Mouse (Mus musculus) neural tube, embryonic 13.5 days (tissue): Measurements from ENCODE around the gene Mrpl39. TPM values are rescaled to one million over a fixed set of nuclear protein-coding genes. Genes with fewer than 3 reads are reported as not detected.
A peak's percentile ranks its signal among the peaks of the same experiment; 100 is the strongest.

Source experiments
- ATAC-seq: fragments of 200-750 bp; cut with Nextera tagmentation; 2 replicates; pipeline ENCODE4 v1.8.0; 2017; ENCODE audit warnings: low read depth, mild to moderate bottlenecking, moderate TSS enrichment, moderate library complexity
- H3K27ac ChIP-seq: fragments of 300-500 bp; sonication (generic); replicated peaks from 2 replicates; pipeline ENCODE4 v1.5.1; 2015; ENCODE audit warnings: moderate library complexity, mild to moderate bottlenecking, inconsistent platforms
- H3K27me3 ChIP-seq: fragments of 300-500 bp; sonication (generic); 2 replicates; pipeline ENCODE4 v1.6.1; 2015; ENCODE audit warnings: mild to moderate bottlenecking, inconsistent platforms
- H3K36me3 ChIP-seq: fragments of 300-500 bp; sonication (generic); 2 replicates; pipeline ENCODE4 v1.6.1; 2015; ENCODE audit warnings: mild to moderate bottlenecking, inconsistent platforms
- H3K4me1 ChIP-seq: fragments of 300-500 bp; sonication (generic); replicated peaks from 2 replicates; pipeline ENCODE4 v1.6.1; 2015; ENCODE audit warnings: inconsistent platforms
- H3K4me2 ChIP-seq: fragments of 300-500 bp; sonication (generic); 2 replicates; pipeline ENCODE4 v1.6.1; 2015; ENCODE audit warnings: inconsistent platforms, mild to moderate bottlenecking, moderate library complexity
- H3K4me3 ChIP-seq: fragments of 300-500 bp; sonication (generic); 2 replicates; pipeline ENCODE4 v1.5.1; 2015; ENCODE audit warnings: mild to moderate bottlenecking, inconsistent platforms
- H3K9ac ChIP-seq: fragments of 300-500 bp; sonication (generic); 2 replicates; pipeline ENCODE4 v1.6.1; 2015; ENCODE audit warnings: moderate library complexity, mild to moderate bottlenecking, inconsistent platforms
- H3K9me3 ChIP-seq: fragments of 300-500 bp; sonication (generic); 2 replicates; pipeline ENCODE4 v1.6.1; 2016; ENCODE audit warnings: inconsistent platforms
- WGBS: fragments of 180-500 bp; shearing (Covaris S2); methylation state at CpG from one replicate; pipeline ENCODE4 v1.1.7; 2015; 5-methylcytosine and 5-hydroxymethylcytosine counted together
- polyA plus RNA-seq: library from polyadenylated mRNA; unstranded; fragments of >200 nt; fragmentation: Nextera tagmentation; extraction: Ambion mirVana; gene quantifications from 2 replicates; pipeline ENCODE4 v1.2.1, GENCODE M21; 2015

The Mrpl39 gene
- polyA plus RNA-seq, result 43.5 and 43.6 TPM in 2 replicates

DNA sequence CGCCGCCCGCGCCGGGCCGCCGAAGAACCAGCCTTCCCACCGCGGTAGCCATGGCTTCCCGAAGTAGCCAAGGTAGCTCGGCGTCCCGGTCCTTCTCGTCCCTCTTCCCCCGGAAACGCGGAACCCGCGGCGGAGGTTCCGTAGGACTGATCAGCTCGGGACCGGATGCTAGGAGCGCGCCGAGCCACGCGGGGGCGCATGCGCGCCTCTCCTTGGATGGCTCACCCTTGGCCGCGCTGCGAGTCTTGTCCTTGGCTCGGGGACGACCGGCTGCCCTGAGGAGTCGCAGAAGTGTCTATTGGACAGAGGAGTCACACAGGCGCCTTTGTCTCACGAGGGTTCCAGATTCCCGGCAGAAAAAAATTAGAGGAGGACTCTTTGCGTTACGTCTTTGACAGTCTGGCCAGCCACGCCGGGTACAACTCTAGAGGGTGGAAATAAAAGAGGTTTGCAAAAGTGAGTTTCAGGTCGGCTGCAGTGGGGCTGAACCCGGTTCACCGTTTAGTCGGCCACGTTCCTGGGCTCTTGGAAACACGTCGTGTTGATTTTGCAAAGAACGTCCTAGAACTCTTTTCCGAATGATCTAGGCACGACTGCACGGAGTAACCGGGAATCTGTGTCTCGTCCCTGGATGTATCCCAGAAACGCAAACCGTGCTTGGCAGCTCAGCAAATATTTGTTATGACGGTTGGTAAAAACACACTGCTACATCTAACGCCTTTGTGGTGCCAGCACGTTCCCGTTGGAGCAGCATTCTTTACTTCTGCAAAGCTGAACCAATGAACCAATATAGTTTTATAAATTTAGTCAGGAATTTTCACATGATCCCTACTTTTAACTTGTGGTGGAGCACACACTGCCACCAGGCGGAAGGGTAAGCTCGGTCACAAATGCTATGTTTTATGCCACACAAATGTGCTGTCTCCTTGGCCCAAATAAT lies at the start of gene Mrpl39:
TSS of gene Mrpl39 (minus strand) at position 577 of the 940 bp plus-strand sequence.
- H3K9me3 ChIP-seq, result no peaks in the 10 kb centered on the region
- peaks cover 20% of the 10 kb centered on the region for H3K36me3 ChIP-seq
- 2% methylated on average over 66 of the region's 66 CpGs for WGBS
- peak within 1 kb of the TSS; percentile 82 for H3K4me3 ChIP-seq
- peak within 1 kb of the TSS; percentile 74 for H3K4me2 ChIP-seq
- peak within 1 kb of the TSS; percentile 70 for H3K27ac ChIP-seq
- H3K4me1 ChIP-seq, result peaks cover 19% of the 10 kb centered on the region
- H3K9ac ChIP-seq, result peak within 1 kb of the TSS; percentile 87
- peak; percentile 100 for ATAC-seq
- H3K27me3 ChIP-seq, result no peaks in the 10 kb centered on the region

- Histone ChIP-seq H3K9ac (no peak overlapping the region), H3K4me3 (no peak overlapping the region), H3K4me2 (no peak overlapping the region), H3K27me3 (no peaks in the 10 kb centered on the region), H3K9me3 (no peaks in the 10 kb centered on the region), H3K36me3 (no peaks in the 10 kb centered on the region), H3K27ac (no peak overlapping the region), H3K4me1 (no peaks in the 10 kb centered on the region)
- no peak for ATAC-seq
- 32% methylated on average over 7 of the region's 7 CpGs for WGBS
These were observed 49.4 kb upstream of the Mrpl39 start for GRCm38 (mm10) chr16:84784966-84785365.

DNA sequence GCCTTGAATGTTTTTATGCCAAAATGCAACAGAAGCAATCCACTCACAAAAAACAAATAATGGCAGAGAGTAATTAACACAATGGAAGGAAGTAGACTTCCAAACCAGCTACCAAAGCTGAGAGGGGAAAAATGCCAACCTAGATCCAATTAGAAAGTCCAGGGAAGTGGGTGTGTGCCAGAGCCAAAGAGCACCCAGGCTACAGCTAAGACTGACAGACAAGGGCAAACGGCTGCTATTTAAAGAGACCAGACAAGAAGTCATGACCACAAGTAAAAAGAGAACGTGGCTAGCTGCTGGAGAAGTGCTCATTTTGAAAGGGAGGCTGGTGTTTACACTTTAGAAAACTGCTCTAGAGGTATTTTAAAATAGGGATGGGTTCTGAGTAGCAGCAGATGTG lies 47.7 kb upstream of the Mrpl39 start:
- no peak overlapping the region for H3K4me2 ChIP-seq
- H3K27ac ChIP-seq, result no peak overlapping the region

GRCm38 (mm10) chr16:84779718-84780117 lies 44.2 kb upstream of the Mrpl39 start:
- ATAC-seq, result no peak
- H3K9me3 ChIP-seq, result no peaks in the 10 kb centered on the region
- no peak overlapping the region for H3K4me2 ChIP-seq
- no peak overlapping the region for H3K9ac ChIP-seq
- peaks cover 21% of the 10 kb centered on the region for H3K4me1 ChIP-seq
- no peak overlapping the region for H3K4me3 ChIP-seq
- H3K27ac ChIP-seq, result no peak overlapping the region
- peaks cover 12% of the 10 kb centered on the region; the same call in 1 of the 2 replicates for H3K36me3 ChIP-seq
- no peaks in the 10 kb centered on the region for H3K27me3 ChIP-seq
- 85% methylated on average over 5 of the region's 5 CpGs for WGBS

More for the DNA sequence above, 47.7 kb upstream of the Mrpl39 start:
- Histone ChIP-seq H3K9ac (no peak overlapping the region), H3K9me3 (no peaks in the 10 kb centered on the region), H3K4me3 (no peak overlapping the region), H3K36me3 (peaks cover 11% of the 10 kb centered on the region; the same call in 1 of the 2 replicates), H3K27me3 (no peaks in the 10 kb centered on the region), H3K4me1 (no peaks in the 10 kb centered on the region)
- 58% methylated on average over 2 of the region's 2 CpGs for WGBS
- no peak for ATAC-seq

DNA sequence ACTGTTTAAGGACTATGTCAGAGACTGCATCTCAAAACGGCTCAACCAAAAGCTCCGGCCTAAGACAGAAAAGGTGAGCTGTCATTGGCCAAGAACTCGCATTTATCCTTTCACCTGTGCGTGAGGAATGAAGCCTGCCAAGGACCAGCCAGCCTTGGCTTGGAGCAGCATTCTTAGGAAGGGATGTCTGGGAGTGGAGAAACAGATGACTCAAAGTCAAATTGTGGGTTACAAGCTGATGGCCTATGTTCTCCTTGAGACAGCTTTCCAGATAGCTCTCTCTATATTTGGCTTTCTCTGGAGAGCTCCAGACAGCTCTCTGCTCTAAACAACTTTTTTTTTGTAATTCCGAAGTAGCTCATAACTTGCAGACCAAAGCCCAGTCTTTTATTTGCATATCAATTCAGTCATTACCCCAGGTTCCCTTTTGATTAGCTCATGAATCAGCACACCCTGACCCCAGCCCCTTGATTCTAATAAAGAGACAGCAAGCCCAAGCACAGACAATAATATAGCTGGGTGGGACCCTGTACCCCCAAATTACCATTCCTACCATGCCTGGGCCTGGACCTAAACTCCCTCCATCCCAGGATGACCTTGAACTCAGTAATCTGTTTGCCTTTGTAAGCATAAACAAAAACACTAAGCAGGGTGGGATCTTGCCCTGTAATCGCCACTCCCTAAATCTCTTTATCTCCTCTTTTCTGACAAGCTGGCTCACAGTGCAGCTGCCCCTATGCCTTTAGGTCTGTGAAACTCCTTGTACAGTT lies 43.5 kb upstream of the Mrpl39 start:
- H3K9me3 ChIP-seq, result no peaks in the 10 kb centered on the region
- no peak overlapping the region for H3K4me3 ChIP-seq
- peaks cover 22% of the 10 kb centered on the region for H3K4me1 ChIP-seq
- no peaks in the 10 kb centered on the region for H3K27me3 ChIP-seq
- H3K36me3 ChIP-seq, result peaks cover 12% of the 10 kb centered on the region; the same call in 1 of the 2 replicates
- no peak overlapping the region for H3K27ac ChIP-seq
- no peak overlapping the region for H3K9ac ChIP-seq
- 84% methylated on average over 6 of the region's 6 CpGs for WGBS
- ATAC-seq, result no peak
- no peak overlapping the region for H3K4me2 ChIP-seq

DNA sequence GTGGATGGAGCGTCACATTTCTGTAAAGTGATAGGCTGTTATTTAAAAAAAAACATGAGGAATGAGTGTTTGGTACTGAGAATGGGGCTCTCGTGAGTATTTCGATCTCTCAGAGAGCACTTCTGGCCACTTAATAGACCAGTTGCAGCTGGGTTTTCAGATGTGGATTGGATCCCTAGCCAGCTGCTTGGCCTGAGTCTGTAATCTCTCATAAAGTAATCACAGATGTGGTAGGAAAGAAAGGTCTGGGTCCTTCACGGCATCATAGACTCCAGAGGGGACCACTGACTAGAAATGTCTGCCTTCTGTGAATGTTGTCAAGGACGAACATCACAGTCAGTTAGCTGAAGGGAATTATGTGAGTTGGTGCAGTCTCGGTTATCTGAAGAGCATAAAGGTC lies 42.9 kb upstream of the Mrpl39 start:
- Histone ChIP-seq H3K36me3 (peaks cover 12% of the 10 kb centered on the region; the same call in 1 of the 2 replicates), H3K4me1 (peaks cover 24% of the 10 kb centered on the region), H3K27me3 (no peaks in the 10 kb centered on the region), H3K9me3 (no peaks in the 10 kb centered on the region), H3K9ac (no peak overlapping the region), H3K4me3 (no peak overlapping the region), H3K27ac (no peak overlapping the region), H3K4me2 (no peak overlapping the region)
- no peak for ATAC-seq
- WGBS, result 85% methylated on average over 6 of the region's 6 CpGs

DNA sequence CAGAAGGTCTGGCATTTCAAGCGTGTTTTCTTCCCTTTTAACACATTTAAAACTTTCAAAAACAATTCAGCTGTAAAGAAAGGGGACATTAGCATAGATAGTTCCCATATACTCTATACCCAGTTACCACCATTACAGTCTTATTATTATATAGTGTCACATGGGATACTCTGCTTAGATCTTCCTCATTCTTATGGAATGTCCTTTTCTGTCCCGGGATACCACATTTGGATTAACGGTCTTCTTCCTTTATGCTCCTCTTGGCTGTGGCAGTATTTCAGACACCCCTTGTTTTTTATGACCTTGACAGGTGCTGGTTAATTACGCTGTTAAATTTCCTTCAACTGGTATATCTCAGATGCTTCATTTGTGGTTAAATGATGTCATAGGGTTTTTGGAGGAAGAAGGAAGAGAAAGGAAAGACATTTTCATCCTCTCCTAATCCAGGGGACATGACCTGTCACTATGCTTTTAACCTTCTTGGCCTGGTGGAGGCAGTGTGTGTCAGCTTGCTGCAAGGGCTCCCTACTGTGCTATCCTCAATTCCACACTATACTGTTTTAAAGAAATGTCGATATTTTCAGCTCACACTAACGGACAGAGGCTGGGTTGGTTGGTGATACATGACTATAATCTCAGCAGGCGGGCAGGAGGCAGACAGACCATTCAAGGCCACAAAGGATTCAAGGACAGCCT lies 40.7 kb upstream of the Mrpl39 start:
- Histone ChIP-seq H3K4me3 (peak overlapping the region; percentile 77), H3K27me3 (no peaks in the 10 kb centered on the region), H3K4me1 (peaks cover 34% of the 10 kb centered on the region), H3K9ac (peak overlapping the region; percentile 80; the same call in 1 of the 2 replicates), H3K27ac (no peak overlapping the region), H3K9me3 (no peaks in the 10 kb centered on the region), H3K36me3 (peaks cover 12% of the 10 kb centered on the region; the same call in 1 of the 2 replicates), H3K4me2 (peak overlapping the region; percentile 98)
- no peak for ATAC-seq
- WGBS, result 26% methylated on average over 7 of the region's 7 CpGs

DNA sequence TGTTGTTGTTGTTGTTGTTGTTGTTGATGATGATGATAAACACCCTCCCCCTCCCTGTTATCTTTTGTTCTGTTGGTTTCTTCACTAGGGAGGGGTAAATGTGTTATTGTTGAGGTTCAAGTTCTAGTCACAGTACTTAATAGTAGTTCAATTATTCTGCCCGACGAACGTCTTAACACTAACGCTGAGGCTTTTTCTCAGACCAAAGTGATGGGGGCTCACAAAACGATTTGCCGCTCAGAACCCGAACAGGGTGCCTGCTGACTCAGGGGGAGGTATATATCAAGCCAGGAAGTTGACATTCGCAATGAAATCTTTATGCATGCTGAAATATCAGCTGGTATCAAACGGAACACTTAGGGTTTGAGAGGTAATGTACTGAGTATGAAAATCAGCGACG lies 39.8 kb upstream of the Mrpl39 start:
- H3K4me3 ChIP-seq, result peak overlapping the region; percentile 77
- WGBS, result 16% methylated on average over 11 of the region's 11 CpGs
- peaks cover 34% of the 10 kb centered on the region for H3K4me1 ChIP-seq
- no peak for ATAC-seq
- H3K27me3 ChIP-seq, result no peaks in the 10 kb centered on the region
- H3K27ac ChIP-seq, result 0 out of 2 replicates have a peak overlapping the region, but pooled peaks have one; percentile 93
- peak overlapping the region; percentile 98 for H3K4me2 ChIP-seq
- no peaks in the 10 kb centered on the region for H3K9me3 ChIP-seq
- peaks cover 12% of the 10 kb centered on the region; the same call in 1 of the 2 replicates for H3K36me3 ChIP-seq
- H3K9ac ChIP-seq, result peak overlapping the region; percentile 80

GRCm38 (mm10) chr16:84774761-84775231 lies 39.3 kb upstream of the Mrpl39 start:
- H3K9me3 ChIP-seq, result no peaks in the 10 kb centered on the region
- peaks cover 34% of the 10 kb centered on the region for H3K4me1 ChIP-seq
- H3K36me3 ChIP-seq, result peaks cover 11% of the 10 kb centered on the region; the same call in 1 of the 2 replicates
- peak; percentile 41 for ATAC-seq
- H3K27ac ChIP-seq, result peak overlapping the region; percentile 93
- peak overlapping the region; percentile 98 for H3K4me2 ChIP-seq
- no peaks in the 10 kb centered on the region for H3K27me3 ChIP-seq
- peak overlapping the region; percentile 77 for H3K4me3 ChIP-seq
- WGBS, result under 1% methylated on average over 23 of the region's 23 CpGs
- H3K9ac ChIP-seq, result peak overlapping the region; percentile 80

DNA sequence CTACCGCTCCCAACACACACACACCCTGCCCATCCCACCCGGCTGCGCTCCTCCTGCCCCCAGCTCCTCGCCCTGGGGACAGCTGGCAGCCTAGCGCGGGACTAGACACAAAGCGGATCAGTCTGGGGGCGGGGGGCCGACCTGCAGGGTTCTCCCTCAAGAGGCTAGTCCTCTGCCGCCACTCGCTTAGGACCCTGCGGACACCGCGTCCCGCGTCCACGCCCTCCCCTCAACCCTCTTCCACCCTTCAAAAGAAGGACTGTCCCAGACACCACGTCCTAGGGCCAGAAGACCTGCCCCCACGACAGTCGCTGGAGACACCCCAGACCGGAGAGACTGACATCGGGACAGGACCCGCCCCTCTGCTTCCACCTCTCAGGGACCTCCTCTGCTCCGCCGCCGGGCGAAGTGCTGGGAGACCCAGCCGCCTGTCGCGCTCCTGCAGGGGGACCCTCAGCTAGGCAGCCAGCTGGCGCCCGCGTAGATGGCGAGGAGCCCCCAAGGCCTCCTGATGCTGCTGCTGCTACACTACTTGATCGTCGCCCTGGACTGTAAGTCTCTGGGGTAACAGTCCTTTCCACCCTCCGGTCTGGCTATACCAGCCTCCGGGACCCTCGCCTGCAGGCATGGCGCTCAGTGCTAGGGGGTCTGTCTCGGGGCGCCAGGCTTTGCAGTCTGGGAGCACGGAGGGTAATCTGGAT lies 38.6 kb upstream of the Mrpl39 start, which contains the start of gene Jam2:
TSS of gene Jam2 (plus strand) at position 121 of the 701 bp plus-strand sequence.
- Histone ChIP-seq H3K4me1 (peaks cover 34% of the 10 kb centered on the region), H3K4me2 (peak within 1 kb of the TSS; percentile 98), H3K4me3 (peak within 1 kb of the TSS; percentile 77), H3K36me3 (peaks cover 5% of the 10 kb centered on the region; the same call in 1 of the 2 replicates), H3K9me3 (no peaks in the 10 kb centered on the region), H3K27me3 (no peaks in the 10 kb centered on the region), H3K9ac (peak within 1 kb of the TSS; percentile 80), H3K27ac (peak within 1 kb of the TSS; percentile 93)
- WGBS, result 1% methylated on average over 41 of the region's 43 CpGs
- ATAC-seq, result peak; percentile 89
